Mouse (Mus musculus) B cell, adult 2 months (primary cell): ENCODE measurements around the gene Hoxd3.

Experiments
- DNase-seq, 2 experiments: peaks; one replicate each; pipeline ENCODE4 v3.0.0; 2022

Hoxd3 gene

DNA sequence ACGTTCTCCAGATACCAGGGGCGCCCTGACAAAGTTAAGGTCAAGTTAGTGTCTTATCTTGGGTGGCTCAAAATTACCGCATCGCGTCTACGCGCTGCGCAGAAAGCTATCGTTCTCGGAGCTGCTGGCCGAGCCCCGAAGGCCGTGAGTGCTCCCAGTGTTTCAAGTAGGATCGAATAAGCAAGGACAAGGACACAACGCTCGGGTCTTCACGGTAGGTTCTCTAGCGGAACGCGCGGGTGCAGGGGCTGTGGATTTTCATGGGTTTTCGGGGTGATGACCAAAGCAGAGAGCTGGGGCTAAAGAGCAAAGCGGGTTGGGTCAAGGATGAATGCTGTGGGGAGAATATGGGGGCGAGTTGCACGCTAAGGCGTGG, 32.1 kb upstream of the Hoxd3 start:
- no peak for DNase-seq

DNA sequence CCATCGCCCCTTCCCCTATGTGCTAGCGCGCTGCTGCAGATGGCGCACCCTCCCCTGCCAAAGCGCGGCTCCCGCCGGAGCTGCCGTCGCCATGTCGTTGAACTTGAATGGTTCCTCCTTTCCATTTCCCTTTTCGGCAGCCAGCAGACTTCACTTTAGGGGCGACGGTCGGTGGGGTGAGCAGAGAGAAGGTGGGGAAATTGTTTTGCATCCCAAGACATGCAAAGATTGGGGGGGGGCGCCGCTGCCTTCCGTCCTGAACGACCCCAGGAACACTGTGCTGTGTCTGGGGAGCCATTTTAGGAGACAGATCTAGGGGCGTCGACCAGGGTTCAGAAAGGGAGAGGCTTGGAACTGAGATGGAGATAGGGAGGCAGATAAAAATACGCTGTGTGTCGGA, 31.7 kb upstream of the Hoxd3 start:
- no peak for DNase-seq

DNA sequence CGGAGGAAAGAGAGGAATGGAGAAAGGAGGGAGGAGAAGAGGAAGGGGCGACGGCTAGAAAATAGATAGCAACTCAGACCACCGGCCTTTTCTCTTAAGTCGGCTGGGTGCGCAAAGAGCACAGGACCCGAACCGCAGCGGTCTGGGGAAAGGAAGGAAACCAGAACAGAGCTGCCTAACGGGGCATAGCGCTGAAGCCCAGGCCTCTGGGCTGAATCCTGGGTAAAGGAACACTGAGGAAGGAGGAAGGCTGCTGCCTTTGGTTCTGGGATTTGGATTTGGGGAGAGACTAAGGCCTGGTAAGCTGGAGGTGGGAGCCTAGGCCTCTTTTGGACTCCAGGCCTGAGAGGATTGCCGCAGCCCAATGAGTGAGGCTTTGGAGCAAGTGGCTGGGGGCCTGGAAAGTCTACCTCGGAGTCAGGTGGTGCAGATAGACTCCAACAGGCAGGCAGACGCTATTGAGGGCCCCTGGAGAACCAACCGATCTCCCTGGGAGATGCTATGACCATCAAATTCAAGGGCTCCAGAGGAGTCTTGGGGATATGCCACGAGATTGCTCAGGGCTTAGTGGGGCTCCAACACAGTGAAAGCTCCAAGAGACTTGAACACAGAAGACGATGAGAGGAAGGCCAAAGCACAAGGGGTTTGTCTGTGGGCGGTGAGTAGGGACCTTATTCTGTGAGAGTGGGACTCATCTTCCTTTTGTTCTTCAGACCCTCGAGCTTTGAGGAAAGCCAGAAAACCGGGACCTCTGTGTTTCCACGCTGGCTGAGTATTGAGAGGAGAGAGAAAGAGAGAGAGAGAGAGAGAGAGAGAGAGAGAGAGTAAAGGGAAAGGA, 30.9 kb upstream of the Hoxd3 start:
- DNase-seq = no peak

DNA sequence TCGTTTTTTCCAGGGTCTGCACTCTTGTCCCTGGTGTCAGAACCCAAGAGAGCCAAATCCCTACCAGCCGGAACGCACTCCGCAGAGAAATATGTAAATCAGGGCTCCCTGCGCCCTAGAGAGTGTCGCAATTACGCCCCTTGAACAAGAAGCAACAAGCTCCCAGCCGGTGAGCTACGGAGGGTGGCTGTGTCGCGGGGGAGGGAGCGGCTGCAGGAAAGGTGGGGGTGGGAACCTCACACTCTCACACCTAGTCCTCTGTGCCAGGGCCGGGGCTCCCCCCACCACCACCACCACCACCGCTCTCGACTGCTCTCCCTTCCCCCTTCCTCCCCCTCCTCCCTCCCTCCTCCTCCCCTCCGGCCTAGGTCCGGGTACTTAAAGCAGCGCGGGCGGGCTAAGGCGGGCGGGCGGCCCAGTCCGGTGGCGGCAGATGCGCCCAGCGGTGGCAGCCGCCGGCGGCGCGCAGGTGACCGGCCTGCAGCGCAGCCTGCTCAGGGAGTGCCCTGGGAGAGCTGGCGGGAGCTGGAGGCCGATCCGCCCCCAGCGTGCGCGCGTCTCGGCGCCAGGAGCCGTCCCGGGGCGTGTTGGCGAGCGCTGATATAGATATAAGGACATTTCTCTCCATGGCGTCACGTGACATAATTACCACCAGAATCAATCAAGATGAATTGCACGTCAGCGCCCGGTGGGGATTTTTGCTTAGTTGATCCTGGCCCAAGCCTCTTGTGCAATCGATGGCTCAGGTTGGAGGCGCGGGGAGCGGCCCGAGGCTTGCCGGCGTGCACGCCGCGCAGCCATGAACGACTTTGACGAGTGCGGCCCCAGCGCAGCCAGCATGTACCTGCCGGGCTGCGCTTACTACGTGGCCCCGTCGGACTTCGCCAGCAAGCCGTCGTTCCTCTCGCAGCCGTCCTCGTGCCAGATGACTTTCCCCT, 29.9 kb upstream of the Hoxd3 start:
- DNase-seq = peak; percentile 16 to 23

DNA sequence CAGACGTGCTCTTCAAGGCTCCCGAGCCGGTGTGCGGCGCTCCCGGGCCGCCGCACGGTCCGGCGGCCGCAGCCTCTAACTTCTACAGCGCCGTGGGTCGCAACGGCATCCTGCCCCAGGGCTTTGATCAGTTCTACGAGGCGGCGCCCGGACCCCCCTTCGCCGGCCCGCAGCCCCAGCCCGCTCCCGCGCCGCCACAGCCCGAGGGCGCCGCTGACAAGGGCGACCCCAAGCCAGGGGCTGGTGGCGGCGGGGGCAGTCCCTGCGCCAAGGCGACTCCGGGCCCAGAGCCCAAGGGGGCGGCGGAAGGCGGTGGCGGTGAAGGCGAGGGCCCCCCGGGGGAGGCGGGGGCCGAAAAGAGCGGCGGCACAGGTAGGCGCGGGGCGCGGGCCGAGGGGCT, 28.9 kb upstream of the Hoxd3 start:
- no peak for DNase-seq

DNA sequence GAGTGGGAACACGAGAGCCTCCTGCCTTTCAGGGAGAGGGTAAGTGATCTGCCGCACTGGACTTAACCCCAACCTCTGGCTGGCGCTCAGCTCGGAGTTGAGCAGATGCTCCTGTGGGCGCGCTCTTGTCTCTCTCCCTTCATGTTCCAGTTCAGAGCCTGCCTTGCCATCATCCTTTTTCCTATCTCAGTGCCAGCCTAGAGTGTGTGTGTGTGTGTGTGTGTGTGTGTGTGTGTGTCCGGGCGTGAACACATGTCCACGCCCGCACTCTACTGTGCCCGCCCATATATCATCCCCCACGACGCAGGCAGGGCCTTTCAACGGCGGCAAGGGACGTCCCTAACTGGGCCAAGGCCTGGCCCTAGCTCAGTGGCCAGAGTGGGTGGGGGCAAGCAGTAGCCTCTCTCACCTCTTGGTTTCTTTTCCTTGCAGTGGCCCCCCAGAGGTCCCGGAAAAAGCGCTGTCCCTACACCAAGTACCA, 28.2 kb upstream of the Hoxd3 start:
- no peak for DNase-seq

- DNase-seq = no peak
Observed at GRCm38 (mm10) chr2:74684106-74684505, 27.6 kb upstream of the Hoxd3 start.

- DNase-seq = no peak
Observed at GRCm38 (mm10) chr2:74685059-74685603, 26.6 kb upstream of the Hoxd3 start.

DNA sequence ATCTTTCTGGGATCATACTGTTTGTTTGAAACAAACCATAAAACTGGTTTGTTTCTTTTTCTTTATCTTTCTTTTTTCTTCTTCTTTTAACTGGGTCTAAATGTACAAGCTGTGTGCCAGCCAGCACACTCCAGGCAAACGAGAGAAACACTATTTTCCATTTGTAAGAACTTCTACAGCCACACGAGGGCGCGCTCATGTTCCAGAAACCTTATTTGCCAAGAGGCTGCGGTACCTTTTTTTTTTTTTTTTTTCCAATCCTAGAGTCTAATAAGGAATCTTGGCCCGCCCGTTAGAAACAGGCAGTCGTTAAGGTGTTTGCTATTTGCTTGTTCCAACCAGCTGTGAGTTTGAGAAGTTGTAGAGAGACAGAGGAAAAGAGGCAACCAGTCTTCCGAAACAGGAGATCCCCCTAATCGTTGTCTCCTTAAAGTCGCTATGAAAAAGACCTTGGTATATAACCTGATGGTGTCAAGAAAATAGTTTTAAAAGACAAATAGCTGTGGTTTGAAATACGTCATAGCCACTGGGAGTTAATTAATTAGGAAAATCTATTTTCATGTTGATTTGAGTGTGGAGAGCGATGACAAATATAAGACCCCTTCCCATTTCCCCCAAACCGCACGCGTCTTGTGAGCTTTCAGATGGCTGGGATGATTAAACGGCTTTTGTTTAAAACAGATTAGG, 25.3 kb upstream of the Hoxd3 start:
- peak in 1 of 2 experiments; percentile 41 for DNase-seq

- no peak for DNase-seq
Observed at GRCm38 (mm10) chr2:74686988-74687697, 24.6 kb upstream of the Hoxd3 start.

DNA sequence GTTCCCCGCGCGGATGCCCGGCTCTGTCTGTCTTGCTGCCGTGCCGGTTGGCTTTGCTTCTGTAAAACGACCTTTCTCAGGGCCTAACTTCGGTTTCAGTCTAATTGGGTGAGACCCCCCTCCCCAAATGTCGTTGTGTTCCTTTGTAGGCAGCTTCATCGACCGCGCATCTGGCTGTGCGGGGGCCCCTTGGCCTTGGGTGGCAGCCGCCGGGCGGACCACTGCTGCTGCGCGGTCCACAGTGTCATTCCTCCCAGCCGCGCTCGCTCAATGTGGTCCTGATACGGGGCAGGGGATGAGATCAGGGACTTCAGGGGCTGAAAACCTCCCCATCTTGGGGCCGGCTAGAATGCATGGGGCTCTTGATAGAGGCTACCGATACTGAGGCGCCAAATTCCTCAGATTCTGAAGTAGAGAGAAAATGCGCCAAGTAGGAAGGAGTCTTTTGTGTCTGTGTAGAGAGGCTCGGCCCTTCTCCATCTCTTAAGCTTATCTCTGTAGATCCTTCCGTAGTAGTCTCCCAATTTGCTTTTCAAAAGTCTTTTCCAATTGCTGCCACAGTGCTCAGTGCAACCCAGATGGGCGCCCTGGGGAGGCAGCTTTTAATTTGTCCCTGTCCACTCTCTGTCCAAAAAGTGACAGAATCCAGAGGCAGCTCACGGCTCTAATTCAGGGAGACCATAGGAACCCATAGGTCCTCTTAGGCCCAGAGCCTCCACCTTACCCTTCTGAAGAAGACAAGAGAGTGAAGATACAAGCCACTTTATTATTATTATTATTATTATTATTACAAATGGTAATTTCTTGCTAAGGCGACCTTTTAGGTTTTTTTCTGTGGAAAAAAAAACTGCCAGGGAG, 23.8 kb upstream of the Hoxd3 start:
- DNase-seq = no peak

DNA sequence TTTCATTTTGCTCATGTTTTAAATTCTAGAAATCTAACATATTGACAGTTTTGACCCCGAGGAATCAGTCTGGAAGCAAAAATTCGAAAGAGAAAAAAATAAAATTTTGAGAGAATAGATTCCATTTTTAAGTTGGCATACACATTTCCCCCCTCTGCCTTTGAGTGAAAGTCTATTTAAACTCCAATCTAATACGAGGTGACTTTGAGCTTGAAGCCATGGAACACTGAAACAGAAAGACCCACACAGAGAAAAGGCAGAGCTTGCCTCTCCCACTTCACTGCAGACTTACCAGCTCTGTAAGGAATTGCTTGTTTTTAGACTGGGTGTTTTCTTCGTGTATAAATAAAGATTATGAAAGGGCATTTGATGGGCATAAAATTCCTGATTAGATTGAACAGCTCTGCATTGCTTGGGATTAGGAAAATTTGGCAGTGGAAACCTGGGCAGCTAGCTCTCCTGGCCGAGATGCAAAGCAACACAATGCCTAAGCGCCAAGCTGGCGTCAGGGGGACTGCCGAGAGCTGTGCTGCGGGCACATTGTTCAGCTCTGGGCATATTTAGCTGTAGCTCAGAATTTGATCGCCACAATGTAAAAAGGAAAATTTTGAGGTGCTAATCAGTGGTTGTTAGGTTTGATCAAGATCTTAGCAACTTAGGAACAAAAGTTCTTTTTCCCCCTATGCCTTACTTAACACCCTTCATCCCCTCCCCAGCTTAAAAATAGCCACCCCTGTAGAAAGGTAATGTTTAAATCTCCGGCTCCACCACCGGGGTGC, 22.7 kb upstream of the Hoxd3 start:
- DNase-seq = no peak

GRCm38 (mm10) chr2:74689574-74690337, 22.0 kb upstream of the Hoxd3 start:
- no peak for DNase-seq

DNA sequence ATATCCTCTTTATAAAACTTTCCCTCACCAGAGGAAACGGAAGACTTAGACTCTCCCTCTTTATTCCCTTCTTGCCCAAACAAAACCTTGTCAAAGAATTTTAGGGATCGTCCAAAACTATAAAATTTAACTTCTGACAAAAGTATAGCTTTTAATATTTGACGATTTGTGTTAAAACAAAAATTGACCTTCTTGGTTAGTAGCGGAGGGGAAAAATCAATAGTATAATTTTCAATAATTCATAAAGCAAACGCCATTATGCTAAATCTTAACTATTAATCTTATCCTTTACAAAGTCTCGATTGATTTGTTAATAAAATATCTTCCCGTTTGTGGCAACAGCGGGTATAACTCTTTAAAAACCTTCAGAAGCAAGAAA, 21.4 kb upstream of the Hoxd3 start:
- DNase-seq = no peak

DNA sequence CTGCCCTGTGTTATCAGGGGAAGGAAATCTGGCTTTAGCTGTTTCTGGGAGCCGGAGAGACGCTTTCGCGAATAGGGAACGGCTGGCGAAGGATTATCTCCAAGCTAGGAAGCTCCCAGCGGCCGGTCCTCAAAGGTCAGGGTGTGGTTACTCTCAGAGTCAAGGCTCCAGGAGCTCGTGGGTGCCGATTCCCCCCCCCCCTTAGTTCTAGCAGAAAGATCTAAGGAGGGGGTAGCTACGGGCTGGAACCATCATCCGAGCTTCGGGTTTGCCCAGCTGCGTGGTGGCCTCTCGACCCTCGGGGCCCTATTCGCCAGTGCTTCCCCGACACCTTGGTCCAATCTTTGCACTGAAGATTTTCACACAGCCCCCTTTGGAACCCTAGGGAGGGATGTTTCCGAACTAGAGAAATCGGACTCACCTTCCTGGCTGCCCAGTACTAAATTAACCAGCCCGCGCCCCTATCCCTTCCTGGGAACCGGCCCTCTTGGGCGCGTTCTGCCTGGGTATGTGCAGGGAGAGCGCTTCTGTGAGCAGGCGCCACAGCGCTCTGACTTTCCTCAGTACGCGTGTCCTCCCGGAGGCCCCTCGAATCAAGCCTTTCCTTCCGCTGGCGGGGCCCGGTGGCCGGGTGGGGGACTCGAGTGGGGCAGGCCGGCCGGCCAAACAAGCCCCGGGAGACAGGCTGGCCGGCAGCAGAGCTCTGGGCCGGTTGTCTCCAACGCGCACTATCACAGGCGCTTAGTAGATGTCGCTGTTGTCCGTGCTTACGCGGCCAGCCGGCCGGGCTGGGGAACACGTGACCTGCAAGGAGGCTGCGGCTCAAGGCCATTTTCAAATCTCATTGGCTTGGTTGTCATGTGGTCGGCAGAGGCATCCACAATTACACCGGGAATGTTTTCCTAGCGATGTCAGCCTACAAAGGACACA, 20.4 kb upstream of the Hoxd3 start, which contains the start of gene Hoxd10:
Gene Hoxd10, plus strand, starts transcription at position 903 of the 930 bp plus-strand sequence.
- DNase-seq = no peak

DNA sequence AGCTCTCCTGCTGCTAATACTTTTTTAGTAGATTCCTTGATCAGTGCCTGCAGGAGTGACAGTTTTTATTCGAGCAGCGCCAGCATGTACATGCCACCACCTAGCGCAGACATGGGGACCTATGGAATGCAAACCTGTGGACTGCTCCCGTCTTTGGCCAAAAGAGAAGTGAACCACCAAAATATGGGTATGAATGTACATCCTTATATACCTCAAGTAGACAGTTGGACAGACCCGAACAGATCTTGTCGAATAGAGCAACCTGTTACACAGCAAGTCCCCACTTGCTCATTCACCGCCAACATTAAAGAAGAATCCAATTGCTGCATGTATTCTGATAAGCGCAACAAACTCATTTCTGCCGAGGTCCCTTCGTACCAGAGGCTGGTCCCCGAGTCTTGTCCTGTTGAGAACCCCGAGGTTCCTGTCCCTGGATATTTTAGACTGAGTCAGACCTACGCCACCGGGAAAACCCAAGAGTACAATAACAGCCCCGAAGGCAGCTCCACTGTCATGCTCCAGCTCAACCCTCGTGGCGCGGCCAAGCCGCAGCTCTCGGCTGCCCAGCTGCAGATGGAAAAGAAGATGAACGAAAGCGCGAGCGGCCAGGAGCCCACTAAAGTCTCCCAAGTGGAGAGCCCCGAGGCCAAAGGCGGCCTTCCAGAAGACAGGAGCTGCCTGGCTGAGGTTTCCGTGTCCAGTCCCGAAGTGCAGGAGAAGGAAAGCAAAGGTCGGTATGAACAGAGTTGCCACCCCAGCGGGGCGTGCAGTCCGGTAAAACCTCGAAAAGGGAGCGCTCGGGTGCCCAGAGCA, 19.5 kb upstream of the Hoxd3 start:
- no peak for DNase-seq

DNA sequence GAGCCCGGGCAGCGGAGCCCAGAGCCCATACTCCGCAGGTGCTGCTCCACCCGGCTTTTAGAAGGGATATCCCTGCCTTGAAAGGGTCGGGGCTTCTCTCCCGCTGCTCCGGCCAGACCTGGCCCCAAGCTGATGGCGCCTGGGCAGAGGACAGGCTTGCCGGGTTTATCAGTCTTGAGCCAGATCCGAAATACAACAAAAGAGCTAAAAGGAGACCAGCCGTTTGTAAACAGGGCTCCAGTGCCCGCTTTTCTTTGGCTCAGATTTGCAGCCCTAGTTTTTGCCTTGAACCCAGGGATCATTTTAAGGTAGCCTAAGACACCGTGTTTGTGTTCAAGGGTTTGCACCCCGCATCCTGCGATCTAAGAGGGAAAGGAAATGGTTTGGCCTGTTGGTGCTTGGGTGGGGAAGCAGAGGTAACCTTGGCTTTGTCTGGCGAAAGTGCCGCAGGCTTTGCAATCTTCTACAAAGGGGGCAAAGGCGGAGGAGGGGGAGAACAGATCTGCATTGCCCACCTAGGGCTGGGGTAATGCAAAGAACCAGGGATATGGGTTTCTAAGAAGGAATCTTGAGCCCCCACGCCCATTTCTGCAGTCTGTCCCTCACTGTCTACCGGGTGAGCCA, 18.8 kb upstream of the Hoxd3 start:
- no peak for DNase-seq
